Mouse (Mus musculus): ENCODE measurements around the gene Rfc4. TPM values are rescaled to one million over a fixed set of nuclear protein-coding genes. Genes with fewer than 3 reads are reported as not detected.

Rfc4 gene
- polyA plus RNA-seq, 1 experiment from 2014 or later: 71.7 TPM

GRCm38 (mm10) chr16:23127311-23127672, 245 bp downstream of the Rfc4 start:
- 3% methylated on average over 4 of the region's 4 CpGs for WGBS
- H3K27ac ChIP-seq (replicated peaks): peak overlapping the region; percentile 95

DNA sequence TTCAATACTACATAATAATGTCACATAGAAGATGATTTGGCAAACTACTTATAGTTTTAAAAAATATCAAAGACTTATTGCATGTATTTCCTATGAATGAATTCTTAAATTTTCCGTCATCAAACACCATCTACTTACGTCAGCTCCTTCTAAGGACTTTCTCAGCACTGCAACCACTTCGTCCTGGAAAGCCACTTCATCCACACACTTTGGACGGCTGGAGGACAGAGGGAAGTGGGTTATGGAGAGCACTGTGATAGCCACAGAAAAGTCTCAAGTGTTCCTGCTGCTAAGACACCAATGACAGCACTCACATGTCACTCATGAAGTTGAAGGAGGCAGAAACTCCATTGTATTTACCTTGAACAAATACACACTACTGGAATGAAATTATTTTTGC, 3.1 kb downstream of the Rfc4 start:
- H3K27ac ChIP-seq (replicated peaks): no peak overlapping the region
- no peak overlapping the region for H3K4me3 ChIP-seq
- no peak for ATAC-seq (replicated peaks)
- WGBS: 90% methylated on average over 4 of the region's 4 CpGs
- H3K36me3 ChIP-seq: peaks cover 27% of the 10 kb centered on the region
- H3K27me3 ChIP-seq: no peaks in the 10 kb centered on the region
- no peak overlapping the region for H3K4me2 ChIP-seq (replicated peaks)
- H3K9me3 ChIP-seq: no peaks in the 10 kb centered on the region
- no peak overlapping the region for H3K9ac ChIP-seq (replicated peaks)
- peaks cover 23% of the 10 kb centered on the region for H3K4me1 ChIP-seq

More at GRCm38 (mm10) chr16:23127311-23127672, 245 bp downstream of the Rfc4 start:
- no peaks in the 10 kb centered on the region for H3K9me3 ChIP-seq
- no peak for ATAC-seq (replicated peaks)
- H3K4me2 ChIP-seq (replicated peaks): peak overlapping the region; percentile 88
- peak overlapping the region; percentile 66 for H3K4me3 ChIP-seq
- H3K27me3 ChIP-seq: no peaks in the 10 kb centered on the region
- peaks cover 11% of the 10 kb centered on the region for H3K36me3 ChIP-seq
- peak overlapping the region; percentile 91 for H3K9ac ChIP-seq (replicated peaks)
- peaks cover 26% of the 10 kb centered on the region for H3K4me1 ChIP-seq

- H3K27me3 ChIP-seq: no peaks in the 10 kb centered on the region
Observed at GRCm38 (mm10) chr16:23123104-23123503, 4.4 kb downstream of the Rfc4 start.

DNA sequence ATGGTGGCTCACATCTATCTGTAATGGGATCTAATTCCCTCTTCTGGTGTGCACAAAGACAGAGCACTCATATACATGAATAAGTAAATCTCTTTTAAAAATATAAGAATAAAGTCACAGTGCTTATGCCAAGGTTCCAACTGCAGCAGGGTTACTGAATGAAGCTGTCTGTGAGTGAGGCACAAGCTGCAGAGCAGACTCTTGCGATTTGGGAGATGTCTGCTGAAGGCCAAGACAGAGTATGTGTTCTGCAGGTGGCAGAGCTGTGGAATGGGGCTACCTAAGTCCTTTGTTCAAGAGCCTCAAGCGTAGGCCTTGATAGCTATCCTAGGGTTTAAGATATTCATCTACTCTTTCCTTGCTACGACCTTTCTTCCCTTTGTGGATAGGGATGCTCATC, 5.1 kb downstream of the Rfc4 start:
- H3K27ac ChIP-seq (replicated peaks): no peak overlapping the region
- 94% methylated on average over 3 of the region's 3 CpGs for WGBS
- H3K4me3 ChIP-seq: no peak overlapping the region
- no peak for ATAC-seq (replicated peaks)
- H3K9me3 ChIP-seq: no peaks in the 10 kb centered on the region
- H3K4me2 ChIP-seq (replicated peaks): no peak overlapping the region
- peaks cover 29% of the 10 kb centered on the region for H3K36me3 ChIP-seq
- H3K4me1 ChIP-seq: peaks cover 10% of the 10 kb centered on the region
- no peak overlapping the region for H3K9ac ChIP-seq (replicated peaks)
- no peaks in the 10 kb centered on the region for H3K27me3 ChIP-seq

More at GRCm38 (mm10) chr16:23123104-23123503, 4.4 kb downstream of the Rfc4 start:
- Histone ChIP-seq H3K4me2 (replicated peaks) (no peak overlapping the region), H3K9me3 (no peaks in the 10 kb centered on the region), H3K36me3 (peaks cover 27% of the 10 kb centered on the region), H3K27ac (replicated peaks) (no peak overlapping the region), H3K4me1 (peaks cover 11% of the 10 kb centered on the region), H3K4me3 (no peak overlapping the region), H3K9ac (replicated peaks) (no peak overlapping the region)
- ATAC-seq (replicated peaks): no peak
- 95% methylated on average over 4 of the region's 4 CpGs for WGBS

- Histone ChIP-seq H3K4me1 (peaks cover 8% of the 10 kb centered on the region), H3K36me3 (peaks cover 60% of the 10 kb centered on the region), H3K27me3 (no peaks in the 10 kb centered on the region), H3K9ac (replicated peaks) (no peak overlapping the region), H3K27ac (replicated peaks) (no peak overlapping the region), H3K4me3 (no peak overlapping the region), H3K9me3 (no peaks in the 10 kb centered on the region), H3K4me2 (replicated peaks) (no peak overlapping the region)
- ATAC-seq (replicated peaks): no peak
- WGBS: 58% methylated on average over 4 of the region's 4 CpGs
Observed at GRCm38 (mm10) chr16:23117173-23117572, 10.4 kb downstream of the Rfc4 start.

GRCm38 (mm10) chr16:23115486-23115885, 12.1 kb downstream of the Rfc4 start:
- WGBS: 87% methylated on average over 3 of the region's 3 CpGs
- peaks cover 25% of the 10 kb centered on the region for H3K4me1 ChIP-seq
- no peaks in the 10 kb centered on the region for H3K27me3 ChIP-seq
- H3K9me3 ChIP-seq: no peaks in the 10 kb centered on the region
- no peak for ATAC-seq (replicated peaks)
- H3K4me3 ChIP-seq: no peak overlapping the region
- H3K9ac ChIP-seq (replicated peaks): no peak overlapping the region
- peaks cover 66% of the 10 kb centered on the region for H3K36me3 ChIP-seq
- H3K27ac ChIP-seq (replicated peaks): no peak overlapping the region
- no peak overlapping the region for H3K4me2 ChIP-seq (replicated peaks)

- Histone ChIP-seq H3K4me2 (replicated peaks) (no peak overlapping the region), H3K36me3 (peaks cover 71% of the 10 kb centered on the region), H3K4me1 (peaks cover 34% of the 10 kb centered on the region), H3K9ac (replicated peaks) (no peak overlapping the region), H3K4me3 (no peak overlapping the region), H3K9me3 (no peaks in the 10 kb centered on the region), H3K27me3 (no peaks in the 10 kb centered on the region), H3K27ac (replicated peaks) (no peak overlapping the region)
- ATAC-seq (replicated peaks): peak; percentile 42; the same call in 1 of the 2 replicates
- WGBS: 64% methylated on average over 5 of the region's 5 CpGs
Observed at GRCm38 (mm10) chr16:23114339-23115171, 13.0 kb downstream of the Rfc4 start.

DNA sequence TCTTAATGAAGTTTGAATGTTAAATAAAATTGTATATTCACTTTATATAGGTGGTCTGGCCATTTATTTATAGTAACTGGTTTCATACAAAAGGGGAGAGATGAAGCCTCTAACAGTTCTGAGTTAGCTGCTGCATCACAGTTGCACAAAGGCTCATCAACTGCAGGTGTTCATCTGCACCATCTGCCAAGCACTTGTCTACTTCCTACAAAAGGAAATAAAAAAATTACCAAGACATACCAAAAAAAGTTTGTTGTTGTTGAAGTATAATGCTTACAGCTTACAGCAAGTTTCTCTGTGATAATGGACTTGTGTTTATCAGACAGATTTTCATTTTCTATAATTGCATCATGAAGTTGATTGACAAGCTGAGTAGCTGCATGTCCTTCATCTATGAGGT, 13.6 kb downstream of the Rfc4 start:
- H3K9ac ChIP-seq (replicated peaks): no peak overlapping the region
- no peaks in the 10 kb centered on the region for H3K9me3 ChIP-seq
- H3K27me3 ChIP-seq: no peaks in the 10 kb centered on the region
- no peak overlapping the region for H3K27ac ChIP-seq (replicated peaks)
- ATAC-seq (replicated peaks): no peak
- H3K4me2 ChIP-seq (replicated peaks): no peak overlapping the region
- peaks cover 41% of the 10 kb centered on the region for H3K4me1 ChIP-seq
- peaks cover 77% of the 10 kb centered on the region for H3K36me3 ChIP-seq
- no peak overlapping the region for H3K4me3 ChIP-seq

GRCm38 (mm10) chr16:23112861-23113435, 14.6 kb downstream of the Rfc4 start:
- 54% methylated on average over 9 of the region's 9 CpGs for WGBS
- H3K27ac ChIP-seq (replicated peaks): no peak overlapping the region
- peaks cover 44% of the 10 kb centered on the region for H3K4me1 ChIP-seq
- ATAC-seq (replicated peaks): no peak
- H3K4me3 ChIP-seq: no peak overlapping the region
- peaks cover 79% of the 10 kb centered on the region for H3K36me3 ChIP-seq
- no peaks in the 10 kb centered on the region for H3K27me3 ChIP-seq
- H3K9ac ChIP-seq (replicated peaks): no peak overlapping the region
- no peaks in the 10 kb centered on the region for H3K9me3 ChIP-seq
- no peak overlapping the region for H3K4me2 ChIP-seq (replicated peaks)

GRCm38 (mm10) chr16:23112348-23112747, 15.2 kb downstream of the Rfc4 start:
- Histone ChIP-seq H3K4me3 (no peak overlapping the region), H3K4me1 (peaks cover 44% of the 10 kb centered on the region), H3K9ac (replicated peaks) (no peak overlapping the region), H3K27me3 (no peaks in the 10 kb centered on the region), H3K36me3 (peaks cover 76% of the 10 kb centered on the region), H3K27ac (replicated peaks) (no peak overlapping the region), H3K4me2 (replicated peaks) (no peak overlapping the region), H3K9me3 (no peaks in the 10 kb centered on the region)
- WGBS: 78% methylated on average over 12 of the region's 12 CpGs
- no peak for ATAC-seq (replicated peaks)

- H3K4me2 ChIP-seq (replicated peaks): peak overlapping the region; percentile 91
- peaks cover 53% of the 10 kb centered on the region for H3K36me3 ChIP-seq
- no peak overlapping the region for H3K27ac ChIP-seq (replicated peaks)
- no peak for ATAC-seq (replicated peaks)
- 54% methylated on average over 5 of the region's 5 CpGs for WGBS
- peak overlapping the region; percentile 76 for H3K4me3 ChIP-seq
- H3K4me1 ChIP-seq: peaks cover 44% of the 10 kb centered on the region
- H3K9me3 ChIP-seq: no peaks in the 10 kb centered on the region
- H3K9ac ChIP-seq (replicated peaks): peak overlapping the region; percentile 98
- no peaks in the 10 kb centered on the region for H3K27me3 ChIP-seq
Observed at GRCm38 (mm10) chr16:23109350-23110280, 17.9 kb downstream of the Rfc4 start.

- H3K9ac ChIP-seq (replicated peaks): peak overlapping the region; percentile 98
- peaks cover 47% of the 10 kb centered on the region for H3K36me3 ChIP-seq
- H3K27ac ChIP-seq (replicated peaks): no peak overlapping the region; the same call in 1 of the 2 replicates
- no peak for ATAC-seq (replicated peaks)
- H3K4me2 ChIP-seq (replicated peaks): peak overlapping the region; percentile 91
- peak overlapping the region; percentile 76 for H3K4me3 ChIP-seq
- H3K4me1 ChIP-seq: peaks cover 44% of the 10 kb centered on the region
- no peaks in the 10 kb centered on the region for H3K9me3 ChIP-seq
- H3K27me3 ChIP-seq: no peaks in the 10 kb centered on the region
- 5% methylated on average over 5 of the region's 5 CpGs for WGBS
Observed at GRCm38 (mm10) chr16:23108943-23109342, 18.6 kb downstream of the Rfc4 start.

Measured in forebrain, embryonic 15.5 days (tissue).